Mouse (Mus musculus) CH12.LX (cell line): ENCODE data around the gene Gm16181. TPM values are rescaled to one million over a fixed set of nuclear protein-coding genes. Genes with fewer than 3 reads are reported as not detected.
A peak's percentile ranks its signal among the peaks of the same experiment; 100 is the strongest.

Experiments used
- DNase-seq: peaks from one replicate; pipeline ENCODE4 v3.0.0-alpha.2; 2013; ENCODE audit errors: extremely low read depth
- H3K27ac ChIP-seq: 2 replicates; pipeline ENCODE4 v1.5.1; 2012; ENCODE audit warnings: low read depth, mild to moderate bottlenecking, control low read depth, moderate library complexity; ENCODE audit not compliant: insufficient read depth
- H3K27me3 ChIP-seq: replicated peaks from 2 replicates; pipeline ENCODE3; 2012; ENCODE audit warnings: inconsistent platforms
- H3K36me3 ChIP-seq, 2 experiments: replicated peaks in 1 of 2; 2 replicates each; pipeline versions ENCODE3 to v1.6.1; 2012; ENCODE audit warnings: inconsistent platforms in 1 of 2, low read length in 1 of 2, mild to moderate bottlenecking in 1 of 2, mixed read lengths in 1 of 2, moderate library complexity in 1 of 2; ENCODE audit not compliant: control insufficient read depth in 1 of 2, insufficient read depth in 1 of 2
- H3K4me1 ChIP-seq, 2 experiments: 2 replicates each; pipeline ENCODE4 v1.6.1; 2012; ENCODE audit warnings: inconsistent platforms in 1 of 2, moderate library complexity in 1 of 2; ENCODE audit not compliant: insufficient read depth in 2 of 2, control insufficient read depth in 1 of 2
- H3K4me2 ChIP-seq: 2 replicates; pipeline ENCODE4 v1.6.1; 2012; ENCODE audit warnings: low read depth, mild to moderate bottlenecking, control low read depth; ENCODE audit not compliant: poor library complexity, insufficient read depth, severe bottlenecking
- H3K4me3 ChIP-seq, 3 experiments: fragments of 150-350 bp in 1 of 3; sonication (generic) in 1 of 3; replicated peaks in 1 of 3; 2 replicates each; pipeline versions ENCODE3 to v1.5.1; 2011 to 2012; ENCODE audit warnings: low read depth in 2 of 3, low read length in 2 of 3, mild to moderate bottlenecking in 2 of 3, moderate library complexity in 2 of 3, control low read depth in 1 of 3, improper control_type of control experiment in 1 of 3, inconsistent platforms in 1 of 3, mixed read lengths in 1 of 3; ENCODE audit not compliant: poor library complexity in 1 of 3
- H3K79me2 ChIP-seq: replicated peaks from 2 replicates; pipeline ENCODE4 v1.6.1; 2012; ENCODE audit warnings: mild to moderate bottlenecking, moderate library complexity; ENCODE audit not compliant: control insufficient read depth, poor library complexity, insufficient read depth, severe bottlenecking; ENCODE audit errors: extremely low read depth
- H3K9ac ChIP-seq: 2 replicates; pipeline ENCODE4 v1.6.1; 2012; ENCODE audit warnings: low read depth, mild to moderate bottlenecking, control low read depth, moderate library complexity; ENCODE audit not compliant: insufficient read depth
- H3K9me3 ChIP-seq: replicated peaks from 2 replicates; pipeline ENCODE3; 2012; ENCODE audit warnings: low read length, inconsistent platforms, mixed read lengths
- BHLHE40 ChIP-seq: IDR thresholded peaks from 2 replicates; pipeline ENCODE4 v1.6.1; 2011; ENCODE audit warnings: mild to moderate bottlenecking, low read depth, low read length, improper control_type of control experiment
- CHD1 ChIP-seq: IDR thresholded peaks from 2 replicates; pipeline ENCODE4 v1.6.1; 2012; ENCODE audit warnings: low read depth, low read length, improper control_type of control experiment, inconsistent platforms
- CHD2 ChIP-seq: IDR thresholded peaks from 2 replicates; pipeline ENCODE4 v1.6.1; 2011; ENCODE audit warnings: low read length, improper control_type of control experiment
- CTCF ChIP-seq, 2 experiments: IDR thresholded peaks in 1 of 2; conservative IDR thresholded peaks in 1 of 2; 2 replicates each; pipeline ENCODE4 v1.5.1; 2011 to 2012; ENCODE audit warnings: low read depth in 2 of 2, low read length in 2 of 2, improper control_type of control experiment in 1 of 2, inconsistent platforms in 1 of 2, mild to moderate bottlenecking in 1 of 2, moderate library complexity in 1 of 2
- ELF1 ChIP-seq: IDR thresholded peaks from 2 replicates; pipeline ENCODE4 v1.6.1; 2014; ENCODE audit warnings: low read depth, mild to moderate bottlenecking, inconsistent platforms, low read length, improper control_type of control experiment
- EP300 ChIP-seq: IDR thresholded peaks from 2 replicates; pipeline ENCODE4 v1.6.1; 2011; ENCODE audit warnings: low read length, improper control_type of control experiment
- ETS1 ChIP-seq: conservative IDR thresholded peaks from 2 replicates; pipeline ENCODE4 v1.6.1; 2012; ENCODE audit warnings: low read depth, mild to moderate bottlenecking, inconsistent platforms, low read length, improper control_type of control experiment, moderate library complexity
- GABPA ChIP-seq: IDR thresholded peaks from 2 replicates; pipeline ENCODE4 v1.6.1; 2012; ENCODE audit warnings: low read depth, low read length, improper control_type of control experiment, inconsistent platforms; ENCODE audit not compliant: insufficient replicate concordance
- HCFC1 ChIP-seq: IDR thresholded peaks from 2 replicates; pipeline ENCODE4 v1.6.1; 2012; ENCODE audit warnings: low read depth, mild to moderate bottlenecking, inconsistent platforms, low read length, improper control_type of control experiment
- IRF4 ChIP-seq: IDR thresholded peaks from 2 replicates; pipeline ENCODE4 v1.6.1; 2014; ENCODE audit warnings: low read depth, mild to moderate bottlenecking, inconsistent platforms, low read length, improper control_type of control experiment
- JUN ChIP-seq: IDR thresholded peaks from 2 replicates; pipeline ENCODE4 v1.6.1; 2011; ENCODE audit warnings: low read depth, mild to moderate bottlenecking, low read length, improper control_type of control experiment, moderate library complexity; ENCODE audit not compliant: insufficient read depth
- KAT2A ChIP-seq: IDR thresholded peaks from 2 replicates; pipeline ENCODE4 v1.6.1; 2012; ENCODE audit warnings: low read length, improper control_type of control experiment, inconsistent platforms; ENCODE audit not compliant: insufficient replicate concordance
- MAFK ChIP-seq: IDR thresholded peaks from 2 replicates; pipeline ENCODE4 v1.6.1; 2011; ENCODE audit warnings: low read length, improper control_type of control experiment; ENCODE audit not compliant: insufficient replicate concordance
- MAX ChIP-seq: IDR thresholded peaks from 2 replicates; pipeline ENCODE4 v1.6.1; 2011; ENCODE audit warnings: low read length, improper control_type of control experiment
- MAZ ChIP-seq: IDR thresholded peaks from 2 replicates; pipeline ENCODE4 v1.6.1; 2012; ENCODE audit warnings: low read depth, mild to moderate bottlenecking, inconsistent platforms, low read length, improper control_type of control experiment, moderate library complexity
- MEF2A ChIP-seq: IDR thresholded peaks from 2 replicates; pipeline ENCODE4 v1.6.1; 2014; ENCODE audit warnings: low read depth, mild to moderate bottlenecking, inconsistent platforms, low read length, improper control_type of control experiment, borderline replicate concordance
- MXI1 ChIP-seq: IDR thresholded peaks from 2 replicates; pipeline ENCODE4 v1.6.1; 2011; ENCODE audit warnings: mild to moderate bottlenecking, low read depth, low read length, improper control_type of control experiment
- MYC ChIP-seq: IDR thresholded peaks from 2 replicates; pipeline ENCODE4 v1.6.1; 2011; ENCODE audit warnings: low read depth, mild to moderate bottlenecking, improper control_type of control experiment, low read length
- NELFE ChIP-seq: IDR thresholded peaks from 2 replicates; pipeline ENCODE4 v1.6.1; 2011; ENCODE audit warnings: low read depth, low read length, improper control_type of control experiment
- NRF1 ChIP-seq: IDR thresholded peaks from 2 replicates; pipeline ENCODE4 v1.6.1; 2014; ENCODE audit warnings: low read depth, mild to moderate bottlenecking, inconsistent platforms, low read length, improper control_type of control experiment, moderate library complexity
- POLR2A ChIP-seq: IDR thresholded peaks from 2 replicates; pipeline ENCODE4 v1.6.1; 2011; ENCODE audit warnings: low read depth, mild to moderate bottlenecking, improper control_type of control experiment, low read length
- RAD21 ChIP-seq: IDR thresholded peaks from 2 replicates; pipeline ENCODE4 v1.6.1; 2011; ENCODE audit warnings: low read depth, mild to moderate bottlenecking, low read length, improper control_type of control experiment, moderate library complexity
- RCOR1 ChIP-seq: conservative IDR thresholded peaks from 2 replicates; pipeline ENCODE4 v1.6.1; 2012; ENCODE audit warnings: low read depth, mild to moderate bottlenecking, inconsistent platforms, low read length, improper control_type of control experiment
- SMC3 ChIP-seq: IDR thresholded peaks from 2 replicates; pipeline ENCODE4 v1.6.1; 2011; ENCODE audit warnings: low read depth, low read length, improper control_type of control experiment
- TBP ChIP-seq: conservative IDR thresholded peaks from 2 replicates; pipeline ENCODE4 v1.6.1; 2011; ENCODE audit warnings: low read depth, low read length, improper control_type of control experiment
- TCF12 ChIP-seq: IDR thresholded peaks from 2 replicates; pipeline ENCODE4 v1.6.1; 2014; ENCODE audit warnings: low read depth, mild to moderate bottlenecking, inconsistent platforms, low read length, improper control_type of control experiment
- UBTF ChIP-seq: IDR thresholded peaks from 2 replicates; pipeline ENCODE4 v1.6.1; 2012; ENCODE audit warnings: low read depth, mild to moderate bottlenecking, inconsistent platforms, low read length, improper control_type of control experiment, moderate library complexity
- ZC3H11A ChIP-seq: IDR thresholded peaks from 2 replicates; pipeline ENCODE4 v1.6.1; 2012; ENCODE audit warnings: low read depth, mild to moderate bottlenecking, inconsistent platforms, low read length, improper control_type of control experiment
- ZKSCAN1 ChIP-seq: IDR thresholded peaks from 2 replicates; pipeline ENCODE4 v1.6.1; 2012; ENCODE audit warnings: low read depth, inconsistent platforms, low read length, improper control_type of control experiment, borderline replicate concordance
- ZNF384 ChIP-seq: IDR thresholded peaks from 2 replicates; pipeline ENCODE4 v1.6.1; 2012; ENCODE audit warnings: low read depth, low read length, improper control_type of control experiment, inconsistent platforms
- dilution Hi-C: fragments of 300-500 bp; cut with MboI; formaldehyde crosslinking; loops from 2 replicates; pipeline ENCODE4 v1.14.3; 2020; ENCODE audit warnings: low sequenced_read_pairs; ENCODE audit not compliant: extremely low pct_unique_long_range_greater_than_20kb, extremely low pct_ligation_motif_present
- in situ Hi-C: fragments of 300-500 bp; cut with MboI; formaldehyde crosslinking; loops from 3 replicates; pipeline ENCODE4 v1.14.3; 2019; ENCODE audit warnings: low sequenced_read_pairs, low pct_ligation_motif_present, low pct_unique_long_range_greater_than_20kb, mixed read lengths
- polyA plus RNA-seq: library from polyadenylated mRNA; unstranded; fragments of >175 nt; gene quantifications from 2 replicates; pipeline ENCODE4 v1.2.1, GENCODE M21; 2012; ENCODE audit warnings: low read depth; ENCODE audit not compliant: insufficient read length
- total RNA-seq, 2 experiments: library from RNA; depleted of rRNA; stranded (reverse); fragments of 300-350 nt in 1 of 2; fragments of >200 nt in 1 of 2; gene quantifications; 2 replicates each; pipeline ENCODE4 v1.2.3; 2012 to 2014

The Gm16181 gene
- total and polyA plus RNA-seq, 3 experiments, result not detected

DNA sequence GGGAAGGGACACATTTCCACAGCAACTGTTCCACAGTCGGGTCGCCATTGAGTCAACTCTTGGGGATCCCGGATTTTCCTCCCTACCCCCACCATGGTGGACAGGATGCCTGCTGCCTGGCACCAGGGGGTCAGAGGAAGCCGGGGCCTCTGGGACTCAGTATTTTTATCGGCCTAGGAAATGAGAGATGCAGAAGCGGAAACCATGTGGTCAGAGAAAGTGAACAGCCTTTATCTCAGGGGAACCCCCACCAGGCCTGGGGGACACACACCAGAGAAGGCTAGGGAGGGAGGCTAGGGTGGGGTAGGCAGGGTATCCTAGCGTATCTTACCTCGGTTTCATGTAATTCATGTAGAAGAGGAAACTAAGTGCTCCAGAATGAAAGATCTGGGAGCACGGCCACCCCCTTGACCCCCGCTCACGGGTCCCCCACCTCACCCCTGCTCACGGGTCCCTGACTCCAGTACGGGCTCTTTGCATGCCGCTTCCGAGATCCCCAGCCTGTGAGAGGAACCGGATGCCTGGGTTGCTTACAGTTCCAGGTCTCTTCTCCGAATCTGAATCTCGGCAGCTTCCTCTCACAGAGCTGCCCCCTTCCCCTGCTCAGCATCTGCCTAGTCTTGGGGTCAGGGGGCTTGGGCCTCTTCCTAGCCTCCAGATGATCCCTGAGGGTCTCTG is 2.0 kb upstream of the Gm16181 start:
- Histone ChIP-seq H3K4me1 (peaks cover 33 to 80% of the 10 kb centered on the region in 2 experiments), H3K4me2 (peak overlapping the region; percentile 87), H3K27me3 (no peaks in the 10 kb centered on the region), H3K9me3 (no peaks in the 10 kb centered on the region), H3K36me3 (peaks cover 23 to 32% of the 10 kb centered on the region in 2 experiments), H3K9ac (peak overlapping the region; percentile 41; the same call in 1 of the 2 replicates), H3K4me3 (peak overlapping the region in 1 of 3 experiments; percentile 19), H3K79me2 (no peaks in the 10 kb centered on the region), H3K27ac (peak overlapping the region; percentile 92)
- DNase-seq, result peak; percentile 83
- TF ChIP-seq JUN (no peak), NRF1 (no peak), TBP (no peak), MAFK (peak; percentile 62; the same call in 1 of the 2 replicates), MAX (peak; percentile 43; the same call in 1 of the 2 replicates), KAT2A (0 out of 2 replicates have a peak, but pooled peaks have one; percentile 29), HCFC1 (no peak), TCF12 (peak; percentile 64; the same call in 1 of the 2 replicates), GABPA (no peak), RAD21 (no peak), IRF4 (peak; percentile 77), EP300 (peak; percentile 56), CHD2 (peak; percentile 60), MAZ (peak; percentile 37; the same call in 1 of the 2 replicates), RCOR1 (peak; percentile 61; the same call in 1 of the 2 replicates), MEF2A (peak; percentile 79), ETS1 (peak; percentile 85), BHLHE40 (peak; percentile 78)
- dilution Hi-C loops, result no loop called here
- in situ Hi-C loops, result no loop called here

DNA sequence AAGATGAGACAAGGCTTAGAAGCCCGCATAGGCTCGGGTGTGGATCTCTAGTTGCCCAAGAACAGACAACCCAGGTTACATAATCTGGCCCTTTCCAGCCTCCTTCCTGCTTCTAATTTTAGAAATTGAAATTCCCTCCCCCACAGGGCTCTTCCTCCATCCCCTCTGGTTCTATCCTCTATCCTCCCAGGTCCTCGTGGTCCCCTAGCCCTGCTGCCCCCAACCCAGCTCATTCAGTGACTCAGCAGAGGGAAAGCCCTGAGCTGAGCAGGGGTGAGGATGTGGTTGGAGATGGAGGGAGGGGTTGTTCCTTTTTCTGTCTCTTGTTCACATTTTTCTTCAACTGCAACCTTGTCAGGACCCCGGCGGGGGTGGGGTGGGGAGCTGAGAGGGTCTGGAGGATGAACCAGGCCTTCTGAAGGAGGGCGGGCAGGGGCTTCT is 1.0 kb upstream of the Gm16181 start:
- peak overlapping the region; percentile 92 for H3K27ac ChIP-seq
- no peak overlapping the region for H3K4me3 ChIP-seq
- peak overlapping the region; percentile 41; the same call in 1 of the 2 replicates for H3K9ac ChIP-seq
- in situ Hi-C loops (no loop called here), dilution Hi-C loops (no loop called here)
- H3K79me2 ChIP-seq, result no peaks in the 10 kb centered on the region
- H3K27me3 ChIP-seq, result no peaks in the 10 kb centered on the region
- peaks cover 30 to 75% of the 10 kb centered on the region in 2 experiments for H3K4me1 ChIP-seq
- DNase-seq, result peak; percentile 76
- peaks cover 25 to 36% of the 10 kb centered on the region in 2 experiments for H3K36me3 ChIP-seq
- H3K4me2 ChIP-seq, result peak overlapping the region; percentile 87
- H3K9me3 ChIP-seq, result no peaks in the 10 kb centered on the region
- TF ChIP-seq TBP (no peak), MYC (no peak), RCOR1 (no peak), ZKSCAN1 (no peak), POLR2A (peak; percentile 3; the same call in 1 of the 2 replicates), ZNF384 (no peak), JUN (no peak), GABPA (no peak), MXI1 (no peak), ELF1 (no peak), CHD1 (no peak), BHLHE40 (peak; percentile 26; the same call in 1 of the 2 replicates), TCF12 (peak; percentile 44; the same call in 1 of the 2 replicates), NRF1 (no peak), NELFE (no peak), ZC3H11A (no peak), CTCF (conservative IDR thresholded peaks at IDR 0.05 in 1 of 2, IDR thresholded peaks at IDR 0.05 in 1 of 2; ENCODE audit: low read depth in 2 of 2, low read length in 2 of 2) (no peak), UBTF (0 out of 2 replicates have a peak, but pooled peaks have one; percentile 9), SMC3 (no peak), EP300 (no peak)
